Mouse (Mus musculus): Measurements from ENCODE around the gene Prop1. TPM values are rescaled to one million over a fixed set of nuclear protein-coding genes. Genes with fewer than 3 reads are reported as not detected.

Prop1 gene
- total and polyA plus RNA-seq, 3 experiments, result not detected

GRCm38 (mm10) chr11:50966230-50966629 lies 12.7 kb upstream of the Prop1 start, which contains the start of gene Olfr1378:
Gene Olfr1378, plus strand, starts transcription at chr11:50966530.
- Histone ChIP-seq H3K4me2 (ENCODE audit: insufficient read depth, low read depth, poor library complexity, severe bottlenecking) (no peak within 1 kb of the TSS), H3K36me3 (replicated peaks in 1 of 2; ENCODE audit: control insufficient read depth in 1 of 2, insufficient read depth in 1 of 2, low read length in 1 of 2) (no peaks in the 10 kb centered on the region), H3K79me2 (replicated peaks; ENCODE audit: control insufficient read depth, extremely low read depth, insufficient read depth, poor library complexity, severe bottlenecking) (no peaks in the 10 kb centered on the region), H3K27ac (ENCODE audit: insufficient read depth, low read depth) (no peak within 1 kb of the TSS), H3K27me3 (replicated peaks) (peaks cover 74% of the 10 kb centered on the region), H3K4me3 (replicated peaks in 1 of 3; ENCODE audit: low read depth in 2 of 3, low read length in 2 of 3, poor library complexity in 1 of 3) (no peak within 1 kb of the TSS), H3K9me3 (replicated peaks; ENCODE audit: low read length) (no peaks in the 10 kb centered on the region), H3K4me1 (ENCODE audit: control insufficient read depth in 1 of 2, insufficient read depth in 2 of 2) (no peaks in the 10 kb centered on the region), H3K9ac (ENCODE audit: insufficient read depth, low read depth) (no peak within 1 kb of the TSS)
- in situ Hi-C loops (cut with MboI; ENCODE audit: low pct_ligation_motif_present, low pct_unique_long_range_greater_than_20kb, low sequenced_read_pairs) (no loop called here), dilution Hi-C loops (cut with MboI; ENCODE audit: extremely low pct_ligation_motif_present, extremely low pct_unique_long_range_greater_than_20kb, low sequenced_read_pairs) (no loop called here)
- no peak for DNase-seq (ENCODE audit: extremely low read depth)
- no peak for TF ChIP-seq BHLHE40 (IDR thresholded peaks at IDR 0.05; ENCODE audit: low read depth, low read length)
- TF ChIP-seq USF1 (IDR thresholded peaks at IDR 0.05; ENCODE audit: low read depth, low read length), result no peak
- TF ChIP-seq TCF12 (IDR thresholded peaks at IDR 0.05; ENCODE audit: low read depth, low read length), result no peak
- no peak for TF ChIP-seq SIN3A (IDR thresholded peaks at IDR 0.05; ENCODE audit: low read length)
- TF ChIP-seq KAT2A (IDR thresholded peaks at IDR 0.05; ENCODE audit: insufficient replicate concordance, low read length), result no peak
- no peak for TF ChIP-seq CHD1 (IDR thresholded peaks at IDR 0.05; ENCODE audit: low read depth, low read length)

- H3K4me1 ChIP-seq (ENCODE audit: control insufficient read depth in 1 of 2, insufficient read depth in 2 of 2), result no peaks in the 10 kb centered on the region
- no peaks in the 10 kb centered on the region for H3K36me3 ChIP-seq (replicated peaks in 1 of 2; ENCODE audit: control insufficient read depth in 1 of 2, insufficient read depth in 1 of 2, low read length in 1 of 2)
- H3K9me3 ChIP-seq (replicated peaks; ENCODE audit: low read length), result no peaks in the 10 kb centered on the region
- in situ Hi-C loops (cut with MboI; ENCODE audit: low pct_ligation_motif_present, low pct_unique_long_range_greater_than_20kb, low sequenced_read_pairs), result no loop called here
- no peak for DNase-seq (ENCODE audit: extremely low read depth)
- H3K27me3 ChIP-seq (replicated peaks), result peaks cover 69% of the 10 kb centered on the region
- H3K4me2 ChIP-seq (ENCODE audit: insufficient read depth, low read depth, poor library complexity, severe bottlenecking), result no peak overlapping the region
- no peak overlapping the region for H3K27ac ChIP-seq (ENCODE audit: insufficient read depth, low read depth)
- H3K9ac ChIP-seq (ENCODE audit: insufficient read depth, low read depth), result no peak overlapping the region
- no peak overlapping the region for H3K4me3 ChIP-seq (replicated peaks in 1 of 3; ENCODE audit: low read depth in 2 of 3, low read length in 2 of 3, poor library complexity in 1 of 3)
- H3K79me2 ChIP-seq (replicated peaks; ENCODE audit: control insufficient read depth, extremely low read depth, insufficient read depth, poor library complexity, severe bottlenecking), result no peaks in the 10 kb centered on the region
- TF ChIP-seq POLR2AphosphoS2 (IDR thresholded peaks at IDR 0.05; ENCODE audit: low read depth, low read length), result no peak
- dilution Hi-C loops (cut with MboI; ENCODE audit: extremely low pct_ligation_motif_present, extremely low pct_unique_long_range_greater_than_20kb, low sequenced_read_pairs), result no loop called here
These were observed 11.3 kb upstream of the Prop1 start for GRCm38 (mm10) chr11:50964886-50965285.

GRCm38 (mm10) chr11:50952290-50952689 lies 1.3 kb downstream of the Prop1 start:
- in situ Hi-C loops (cut with MboI; ENCODE audit: low pct_ligation_motif_present, low pct_unique_long_range_greater_than_20kb, low sequenced_read_pairs), result no loop called here
- H3K4me1 ChIP-seq (ENCODE audit: control insufficient read depth in 1 of 2, insufficient read depth in 2 of 2), result peaks cover 0 to 8% of the 10 kb centered on the region in 2 experiments; a peak in 1 of 4 replicates
- TF ChIP-seq KAT2A (IDR thresholded peaks at IDR 0.05; ENCODE audit: insufficient replicate concordance, low read length) (no peak), ELF1 (IDR thresholded peaks at IDR 0.05; ENCODE audit: low read depth, low read length) (no peak), RAD21 (IDR thresholded peaks at IDR 0.05; ENCODE audit: low read depth, low read length) (no peak), CHD2 (IDR thresholded peaks at IDR 0.05; ENCODE audit: low read length) (peak; percentile 27; the same call in 1 of the 2 replicates), BHLHE40 (IDR thresholded peaks at IDR 0.05; ENCODE audit: low read depth, low read length) (peak; percentile 79), MAZ (IDR thresholded peaks at IDR 0.05; ENCODE audit: low read depth, low read length) (0 out of 2 replicates have a peak, but pooled peaks have one; percentile 37), MEF2A (IDR thresholded peaks at IDR 0.05; ENCODE audit: borderline replicate concordance, low read depth, low read length) (no peak)
- H3K4me3 ChIP-seq (replicated peaks in 1 of 3; ENCODE audit: low read depth in 2 of 3, low read length in 2 of 3, poor library complexity in 1 of 3), result no peak overlapping the region
- dilution Hi-C loops (cut with MboI; ENCODE audit: extremely low pct_ligation_motif_present, extremely low pct_unique_long_range_greater_than_20kb, low sequenced_read_pairs), result no loop called here
- no peaks in the 10 kb centered on the region for H3K79me2 ChIP-seq (replicated peaks; ENCODE audit: control insufficient read depth, extremely low read depth, insufficient read depth, poor library complexity, severe bottlenecking)
- peak; percentile 62 for DNase-seq (ENCODE audit: extremely low read depth)
- peaks cover 93% of the 10 kb centered on the region for H3K27me3 ChIP-seq (replicated peaks)
- H3K9ac ChIP-seq (ENCODE audit: insufficient read depth, low read depth), result no peak overlapping the region
- H3K9me3 ChIP-seq (replicated peaks; ENCODE audit: low read length), result no peaks in the 10 kb centered on the region
- H3K4me2 ChIP-seq (ENCODE audit: insufficient read depth, low read depth, poor library complexity, severe bottlenecking), result peak overlapping the region; percentile 49; the same call in 1 of the 2 replicates
- no peak overlapping the region for H3K27ac ChIP-seq (ENCODE audit: insufficient read depth, low read depth)
- H3K36me3 ChIP-seq (replicated peaks in 1 of 2; ENCODE audit: control insufficient read depth in 1 of 2, insufficient read depth in 1 of 2, low read length in 1 of 2), result no peaks in the 10 kb centered on the region

Measured in CH12.LX (cell line).